Mouse (Mus musculus): ENCODE measurements at regions not wholly inside any gene's neighbourhood (a gene's known extent, or its start where the extent isn't known, plus 50 kb on each side); places are given as distances from the start of the nearest gene placed in this dataset.
A peak's percentile ranks its signal among the peaks of the same experiment; 100 is the strongest.
"Not testable (repeated sequence)": the region's sequence is repeated elsewhere in the genome, so short reads cannot be mapped to it uniquely, and the experiment has no call there.

- no peak overlapping the region for H3K4me3 ChIP-seq (ENCODE audit: insufficient read depth, low read length)
- TF ChIP-seq POLR2A (IDR thresholded peaks at IDR 0.05; ENCODE audit: borderline replicate concordance, low read depth, low read length): no peak
- TF ChIP-seq CTCF (IDR thresholded peaks at IDR 0.05; ENCODE audit: low read depth, low read length): no peak
- H3K27ac ChIP-seq (ENCODE audit: insufficient read depth, low read depth, low read length): no peak overlapping the region
- H3K4me1 ChIP-seq (ENCODE audit: control insufficient read depth, insufficient read depth, low read length): no peaks in the 10 kb centered on the region
These were observed 119.5 kb downstream of the Phlda1 start for GRCm38 (mm10) chr10:111625573-111625972.

- TF ChIP-seq CTCF (IDR thresholded peaks at IDR 0.05; ENCODE audit: low read depth, low read length) (no peak), POLR2A (IDR thresholded peaks at IDR 0.05; ENCODE audit: borderline replicate concordance, low read depth, low read length) (no peak)
- Histone ChIP-seq H3K4me3 (ENCODE audit: insufficient read depth, low read length) (no peak overlapping the region), H3K4me1 (ENCODE audit: control insufficient read depth, insufficient read depth, low read length) (no peaks in the 10 kb centered on the region), H3K27ac (ENCODE audit: insufficient read depth, low read depth, low read length) (no peak overlapping the region)
These were observed 119.9 kb downstream of the Phlda1 start for GRCm38 (mm10) chr10:111626009-111626408.

- no peak overlapping the region for H3K4me3 ChIP-seq (ENCODE audit: insufficient read depth, low read length)
- no peak for TF ChIP-seq POLR2A (IDR thresholded peaks at IDR 0.05; ENCODE audit: borderline replicate concordance, low read depth, low read length)
- TF ChIP-seq CTCF (IDR thresholded peaks at IDR 0.05; ENCODE audit: low read depth, low read length): peak; percentile 62
- H3K4me1 ChIP-seq (ENCODE audit: control insufficient read depth, insufficient read depth, low read length): no peaks in the 10 kb centered on the region
- no peak overlapping the region for H3K27ac ChIP-seq (ENCODE audit: insufficient read depth, low read depth, low read length)
These were observed 130.2 kb downstream of the Phlda1 start for GRCm38 (mm10) chr10:111636283-111636682.

- H3K4me1 ChIP-seq (ENCODE audit: control insufficient read depth, insufficient read depth, low read length): no peaks in the 10 kb centered on the region
- no peak for TF ChIP-seq POLR2A (IDR thresholded peaks at IDR 0.05; ENCODE audit: borderline replicate concordance, low read depth, low read length)
- TF ChIP-seq CTCF (IDR thresholded peaks at IDR 0.05; ENCODE audit: low read depth, low read length): no peak
- H3K27ac ChIP-seq (ENCODE audit: insufficient read depth, low read depth, low read length): no peak overlapping the region
- no peak overlapping the region for H3K4me3 ChIP-seq (ENCODE audit: insufficient read depth, low read length)
These were observed 131.1 kb downstream of the Phlda1 start for GRCm38 (mm10) chr10:111637084-111637735.

- Histone ChIP-seq H3K27ac (ENCODE audit: insufficient read depth, low read depth, low read length) (no peak overlapping the region), H3K4me3 (ENCODE audit: insufficient read depth, low read length) (no peak overlapping the region)
These were observed 133.8 kb downstream of the Phlda1 start for GRCm38 (mm10) chr10:111639866-111640265.

GRCm38 (mm10) chr10:111642683-111643082, 136.6 kb downstream of the Phlda1 start:
- Histone ChIP-seq H3K4me3 (ENCODE audit: insufficient read depth, low read length) (no peak overlapping the region), H3K4me1 (ENCODE audit: control insufficient read depth, insufficient read depth, low read length) (no peaks in the 10 kb centered on the region), H3K27ac (ENCODE audit: insufficient read depth, low read depth, low read length) (no peak overlapping the region)
- TF ChIP-seq POLR2A (IDR thresholded peaks at IDR 0.05; ENCODE audit: borderline replicate concordance, low read depth, low read length) (no peak), CTCF (IDR thresholded peaks at IDR 0.05; ENCODE audit: low read depth, low read length) (no peak)

More at GRCm38 (mm10) chr10:111639866-111640265, 133.8 kb downstream of the Phlda1 start:
- H3K4me1 ChIP-seq (ENCODE audit: control insufficient read depth, insufficient read depth, low read length): no peaks in the 10 kb centered on the region
- TF ChIP-seq CTCF (IDR thresholded peaks at IDR 0.05; ENCODE audit: low read depth, low read length): no peak
- no peak for TF ChIP-seq POLR2A (IDR thresholded peaks at IDR 0.05; ENCODE audit: borderline replicate concordance, low read depth, low read length)

- H3K4me3 ChIP-seq (ENCODE audit: insufficient read depth, low read length); H3K27ac ChIP-seq (ENCODE audit: insufficient read depth, low read depth, low read length); H3K4me1 ChIP-seq (ENCODE audit: control insufficient read depth, insufficient read depth, low read length): not testable (repeated sequence)
These were observed 147.7 kb downstream of the Phlda1 start for GRCm38 (mm10) chr10:111653773-111654172.

- TF ChIP-seq CTCF (IDR thresholded peaks at IDR 0.05; ENCODE audit: low read depth, low read length) (no peak), POLR2A (IDR thresholded peaks at IDR 0.05; ENCODE audit: borderline replicate concordance, low read depth, low read length) (no peak)
- Histone ChIP-seq H3K4me3 (ENCODE audit: insufficient read depth, low read length) (no peak overlapping the region), H3K4me1 (ENCODE audit: control insufficient read depth, insufficient read depth, low read length) (no peaks in the 10 kb centered on the region), H3K27ac (ENCODE audit: insufficient read depth, low read depth, low read length) (no peak overlapping the region)
These were observed 148.5 kb downstream of the Phlda1 start for GRCm38 (mm10) chr10:111654364-111655226.

GRCm38 (mm10) chr10:111658828-111659227, 152.7 kb downstream of the Phlda1 start:
- TF ChIP-seq POLR2A (IDR thresholded peaks at IDR 0.05; ENCODE audit: borderline replicate concordance, low read depth, low read length): no peak
- Histone ChIP-seq H3K4me3 (ENCODE audit: insufficient read depth, low read length) (no peak overlapping the region), H3K4me1 (ENCODE audit: control insufficient read depth, insufficient read depth, low read length) (no peaks in the 10 kb centered on the region), H3K27ac (ENCODE audit: insufficient read depth, low read depth, low read length) (no peak overlapping the region)

GRCm38 (mm10) chr10:111662665-111663064, 156.6 kb downstream of the Phlda1 start:
- Histone ChIP-seq H3K4me1 (ENCODE audit: control insufficient read depth, insufficient read depth, low read length) (no peaks in the 10 kb centered on the region), H3K4me3 (ENCODE audit: insufficient read depth, low read length) (no peak overlapping the region), H3K27ac (ENCODE audit: insufficient read depth, low read depth, low read length) (no peak overlapping the region)
- TF ChIP-seq CTCF (IDR thresholded peaks at IDR 0.05; ENCODE audit: low read depth, low read length): no peak
- TF ChIP-seq POLR2A (IDR thresholded peaks at IDR 0.05; ENCODE audit: borderline replicate concordance, low read depth, low read length): no peak

Data from bone marrow macrophage, adult 2 months (primary cell).